Mouse (Mus musculus): ENCODE measurements around the gene Olig1.

GRCm38 (mm10) chr16:91225233-91226037 lies 44.1 kb upstream of the Olig1 start, which contains the start of gene Olig2:
- TF ChIP-seq CTCF (conservative IDR thresholded peaks at IDR 0.05; ENCODE audit: insufficient read depth, insufficient read length, low read depth, low read length) (no peak), POLR2A (IDR thresholded peaks at IDR 0.05; ENCODE audit: low read depth, low read length) (no peak)

All from kidney, adult 2 months (tissue).